Mouse (Mus musculus) NIH3T3 (cell line): Measurements from ENCODE around the gene Alg2.

Experiments used
- DNase-seq: peaks from one replicate; pipeline ENCODE4 v3.0.0-alpha.2; 2012; ENCODE audit warnings: low read depth

The Alg2 gene

GRCm38 (mm10) chr4:47449586-47450522, 24.3 kb downstream of the Alg2 start:
- DNase-seq: no peak

GRCm38 (mm10) chr4:47449116-47449515, 25.0 kb downstream of the Alg2 start:
- DNase-seq: no peak

GRCm38 (mm10) chr4:47448526-47448925, 25.6 kb downstream of the Alg2 start:
- DNase-seq: no peak

- peak; percentile 32 for DNase-seq
Observed at GRCm38 (mm10) chr4:47440951-47441350, 33.2 kb downstream of the Alg2 start.

GRCm38 (mm10) chr4:47438956-47439355, 35.2 kb downstream of the Alg2 start:
- no peak for DNase-seq

- DNase-seq: peak; percentile 94
Observed at GRCm38 (mm10) chr4:47437365-47438340, 36.5 kb downstream of the Alg2 start.

GRCm38 (mm10) chr4:47435566-47436360, 38.4 kb downstream of the Alg2 start:
- DNase-seq: no peak

- no peak for DNase-seq
Observed at GRCm38 (mm10) chr4:47435131-47435530, 39.0 kb downstream of the Alg2 start.

GRCm38 (mm10) chr4:47432766-47433165, 41.4 kb downstream of the Alg2 start:
- DNase-seq: no peak

GRCm38 (mm10) chr4:47431081-47431480, 43.1 kb downstream of the Alg2 start:
- no peak for DNase-seq

- DNase-seq: peak; percentile 53
Observed at GRCm38 (mm10) chr4:47430557-47430956, 43.6 kb downstream of the Alg2 start.

- no peak for DNase-seq
Observed at GRCm38 (mm10) chr4:47427606-47428005, 46.5 kb downstream of the Alg2 start.

GRCm38 (mm10) chr4:47425247-47425830, 48.8 kb downstream of the Alg2 start:
- no peak for DNase-seq

GRCm38 (mm10) chr4:47424376-47424775, 49.8 kb downstream of the Alg2 start:
- no peak for DNase-seq

- no peak for DNase-seq
Observed at GRCm38 (mm10) chr4:47422946-47423345, 51.2 kb downstream of the Alg2 start.

- DNase-seq: no peak
Observed at GRCm38 (mm10) chr4:47422194-47422593, 51.9 kb downstream of the Alg2 start.

- DNase-seq: no peak
Observed at GRCm38 (mm10) chr4:47420191-47420590, 53.9 kb downstream of the Alg2 start.

- peak; percentile 56 for DNase-seq
Observed at GRCm38 (mm10) chr4:47419268-47419973, 54.7 kb downstream of the Alg2 start.

- DNase-seq: no peak
Observed at GRCm38 (mm10) chr4:47417871-47418270, 56.3 kb downstream of the Alg2 start.
